Mouse (Mus musculus) spleen, postnatal 36 days (tissue): ENCODE measurements around the gene Gm8082.
"Not testable (repeated sequence)": the region's sequence is repeated elsewhere in the genome, so short reads cannot be mapped to it uniquely, and the experiment has no call there.

Experiments used
- DNase-seq, 2 experiments: peaks; one replicate each; pipeline ENCODE4 v3.0.0; 2022; ENCODE audit warnings: low spot score in 2 of 2, mixed read lengths in 1 of 2

Gm8082 gene

DNA sequence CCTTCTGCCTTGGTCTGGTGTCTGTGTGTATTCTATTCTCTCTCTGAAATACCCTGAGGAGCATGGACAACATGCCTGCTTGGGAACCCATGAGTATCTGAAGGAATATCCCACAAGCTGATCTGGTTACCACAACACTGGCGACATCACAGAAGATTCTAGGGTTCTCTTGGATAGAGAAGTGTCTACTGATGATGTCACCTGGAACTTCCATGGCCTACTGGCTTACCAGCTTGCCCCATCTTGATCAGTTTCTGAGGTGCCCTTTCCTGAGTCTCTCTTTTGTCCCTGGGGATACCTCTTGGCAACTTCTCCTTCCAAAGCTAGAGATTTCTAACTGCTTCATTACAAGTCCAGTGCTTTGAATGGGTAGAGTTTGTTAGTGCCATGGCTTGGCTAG is at the start of gene Gm8082:
Gene Gm8082, minus strand, starts transcription at position 101 of the 400 bp plus-strand sequence.
- DNase-seq: not testable (repeated sequence)

DNA sequence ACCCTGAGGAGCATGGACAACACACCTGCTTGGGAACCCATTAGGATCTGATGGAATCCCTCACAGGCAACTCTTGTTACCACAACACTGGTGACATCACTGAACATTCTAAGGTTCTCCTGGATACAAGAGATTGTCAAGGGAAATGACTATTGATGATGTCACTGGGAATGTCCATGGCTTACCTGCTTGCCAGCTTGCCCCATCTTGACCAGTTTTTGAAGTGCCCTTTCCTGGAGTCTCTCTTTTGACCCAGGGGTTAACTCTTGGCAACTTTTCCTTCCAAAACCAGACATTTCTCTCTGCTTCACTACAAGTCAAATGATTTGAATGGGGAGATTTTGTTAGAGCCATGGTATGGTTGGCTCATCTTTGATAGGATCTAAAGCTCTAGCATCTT is 22.1 kb upstream of the Gm8082 start, which contains the start of gene Gm10376:
Gene Gm10376, minus strand, starts transcription at position 101 of the 400 bp plus-strand sequence.
- DNase-seq: not testable (repeated sequence)
